Mouse (Mus musculus) cortical plate, adult 2 months (tissue): ENCODE data around the gene Irak2. TPM values are rescaled to one million over a fixed set of nuclear protein-coding genes. Genes with fewer than 3 reads are reported as not detected.
A peak's percentile ranks its signal among the peaks of the same experiment; 100 is the strongest.

ENCODE experiments used
- H3K27ac ChIP-seq: fragments of 200-500 bp; 2 replicates; pipeline ENCODE4 v1.5.1; 2012; ENCODE audit warnings: low read length, control low read depth, inconsistent platforms; ENCODE audit not compliant: insufficient read depth
- H3K4me1 ChIP-seq: fragments of 200-500 bp; 2 replicates; pipeline ENCODE4 v1.6.1; 2011; ENCODE audit warnings: low read length; ENCODE audit not compliant: control insufficient read depth, insufficient read depth
- H3K4me3 ChIP-seq: fragments of 200-500 bp; 2 replicates; pipeline ENCODE4 v1.5.1; 2011; ENCODE audit warnings: mild to moderate bottlenecking, low read length, control low read depth; ENCODE audit not compliant: insufficient read depth
- CTCF ChIP-seq: fragments of 200-500 bp; IDR thresholded peaks from 2 replicates; pipeline ENCODE4 v1.5.1; 2011; ENCODE audit warnings: mild to moderate bottlenecking, control low read depth, low read length; ENCODE audit not compliant: insufficient read depth; ENCODE audit errors: extremely low read depth
- POLR2A ChIP-seq: fragments of 200-500 bp; IDR thresholded peaks from 2 replicates; pipeline ENCODE4 v1.6.1; 2011; ENCODE audit warnings: mild to moderate bottlenecking, low read length, control low read depth; ENCODE audit not compliant: insufficient read depth; ENCODE audit errors: extremely low read depth
- polyA plus RNA-seq: library from polyadenylated mRNA; depleted of rRNA; stranded (reverse); fragments of >200 nt; gene quantifications from 2 replicates; pipeline ENCODE4 v1.2.3, GENCODE M21; 2012; rRNA removed

The Irak2 gene
- polyA plus RNA-seq, 1 experiment: 24.7 TPM

GRCm38 (mm10) chr6:113740236-113741217 lies 102.3 kb downstream of the Irak2 start, which contains the start of gene Sec13:
Sec13 (minus strand) TSS chr6:113740743.
- peak within 1 kb of the TSS; percentile 95 for H3K4me3 ChIP-seq
- H3K4me1 ChIP-seq: peaks cover 6% of the 10 kb centered on the region; the same call in 1 of the 2 replicates
- TF ChIP-seq CTCF (no peak), POLR2A (peak; percentile 87)
- 0 out of 2 replicates have a peak within 1 kb of the TSS, but pooled peaks have one; percentile 2 for H3K27ac ChIP-seq

- no peak overlapping the region for H3K27ac ChIP-seq
- no peak overlapping the region for H3K4me3 ChIP-seq
- no peak for TF ChIP-seq CTCF
- TF ChIP-seq POLR2A: no peak
- H3K4me1 ChIP-seq: peaks cover 7% of the 10 kb centered on the region; the same call in 1 of the 2 replicates
Measured at GRCm38 (mm10) chr6:113741425-113741824, 103.2 kb downstream of the Irak2 start.

- H3K27ac ChIP-seq: no peak overlapping the region
- H3K4me3 ChIP-seq: no peak overlapping the region
- TF ChIP-seq CTCF (no peak), POLR2A (no peak)
- H3K4me1 ChIP-seq: peaks cover 8% of the 10 kb centered on the region; the same call in 1 of the 2 replicates
Measured at GRCm38 (mm10) chr6:113742321-113742720, 104.1 kb downstream of the Irak2 start.

- peaks cover 10% of the 10 kb centered on the region; the same call in 1 of the 2 replicates for H3K4me1 ChIP-seq
- H3K4me3 ChIP-seq: no peak overlapping the region
- H3K27ac ChIP-seq: peak overlapping the region; percentile 66; the same call in 1 of the 2 replicates
- TF ChIP-seq CTCF (no peak), POLR2A (peak; percentile 43; the same call in 1 of the 2 replicates)
Measured at GRCm38 (mm10) chr6:113743111-113743510, 104.8 kb downstream of the Irak2 start.

Other genes with a start within 250 kb of the Irak2 start
- 22.4 and 26.0 TPM in 2 replicates for gene Ttll3, start 249.2 kb upstream of the Irak2 start, polyA plus RNA-seq
- 37.0 and 38.6 TPM in 2 replicates for gene Rpusd3, start 219.1 kb upstream of the Irak2 start, polyA plus RNA-seq
- not detected in 2 replicates for gene Cidec, start 202.7 kb upstream of the Irak2 start, polyA plus RNA-seq
- 51.8 and 54.0 TPM in 2 replicates for gene Jagn1, start 195.9 kb upstream of the Irak2 start, polyA plus RNA-seq
- gene Il17re, start 180.0 kb upstream of the Irak2 start, polyA plus RNA-seq: 0.42 and 0.75 TPM in 2 replicates
- 6.9 and 7.3 TPM in 2 replicates for gene Il17rc, start 167.0 kb upstream of the Irak2 start, polyA plus RNA-seq
- gene Creld1, start 155.2 kb upstream of the Irak2 start, polyA plus RNA-seq: 60.2 and 62.8 TPM in 2 replicates
- 46.2 and 46.3 TPM in 2 replicates for gene Prrt3, start 136.5 kb upstream of the Irak2 start, polyA plus RNA-seq
- gene Emc3, start 106.8 kb upstream of the Irak2 start, polyA plus RNA-seq: 90.0 and 95.2 TPM in 2 replicates
- 4.2 and 4.3 TPM in 2 replicates for gene Fancd2, start 106.8 kb upstream of the Irak2 start, polyA plus RNA-seq
- 0.19 and 0.21 TPM in 2 replicates for gene Fancd2os, start 37.8 kb upstream of the Irak2 start, polyA plus RNA-seq
- 425 and 442 TPM in 2 replicates for gene Brk1, start 33.7 kb upstream of the Irak2 start, polyA plus RNA-seq
- 55.1 and 67.8 TPM in 2 replicates for gene Vhl, start 14.5 kb upstream of the Irak2 start, polyA plus RNA-seq
- 28.4 and 28.8 TPM in 2 replicates for gene Tatdn2, start 58.6 kb downstream of the Irak2 start, polyA plus RNA-seq
- gene Ghrl, start 81.4 kb downstream of the Irak2 start, polyA plus RNA-seq: 0.15 and 0.40 TPM in 2 replicates
- gene Sec13, start 102.3 kb downstream of the Irak2 start, polyA plus RNA-seq: 105 TPM in 2 replicates